Mouse (Mus musculus) forebrain, postnatal 0 days (tissue): Measurements from ENCODE around the gene Mab21l3. TPM values are rescaled to one million over a fixed set of nuclear protein-coding genes. Genes with fewer than 3 reads are reported as not detected.

Source experiments
- ATAC-seq: fragments of 200-750 bp; cut with Nextera tagmentation; 2 replicates; pipeline ENCODE4 v1.8.0; 2017; ENCODE audit warnings: mild to moderate bottlenecking, moderate library complexity
- DNase-seq: peaks from one replicate; pipeline ENCODE4 v3.0.0-alpha.2; 2015
- H3K27ac ChIP-seq: fragments of 300-500 bp; sonication (generic); 2 replicates; pipeline ENCODE4 v1.5.1; 2014; ENCODE audit warnings: low read depth, mild to moderate bottlenecking, antibody characterized with exemption, low read length, moderate library complexity, mixed read lengths
- H3K27me3 ChIP-seq: fragments of 300-500 bp; sonication (generic); 2 replicates; pipeline ENCODE4 v1.6.1; 2014; ENCODE audit warnings: mild to moderate bottlenecking, low read length, mixed read lengths; ENCODE audit not compliant: insufficient read depth
- H3K36me3 ChIP-seq: fragments of 300-500 bp; sonication (generic); 2 replicates; pipeline ENCODE4 v1.6.1; 2014; ENCODE audit warnings: mild to moderate bottlenecking, moderate library complexity; ENCODE audit not compliant: insufficient read depth
- H3K4me1 ChIP-seq: fragments of 300-500 bp; sonication (generic); 2 replicates; pipeline ENCODE4 v1.6.1; 2014; ENCODE audit warnings: antibody characterized with exemption; ENCODE audit not compliant: insufficient read depth
- H3K4me2 ChIP-seq: fragments of 300-500 bp; sonication (generic); 2 replicates; pipeline ENCODE4 v1.6.1; 2014; ENCODE audit warnings: low read depth, mild to moderate bottlenecking, moderate library complexity
- H3K4me3 ChIP-seq: fragments of 300-500 bp; sonication (generic); 2 replicates; pipeline ENCODE4 v1.5.1; 2014; ENCODE audit warnings: low read depth, low read length, mixed read lengths
- H3K9ac ChIP-seq: fragments of 300-500 bp; sonication (generic); 2 replicates; pipeline ENCODE4 v1.6.1; 2014; ENCODE audit warnings: mild to moderate bottlenecking
- H3K9me3 ChIP-seq: fragments of 300-500 bp; sonication (generic); 2 replicates; pipeline ENCODE4 v1.6.1; 2016; ENCODE audit warnings: low read length
- CTCF ChIP-seq: sonication (generic); IDR thresholded peaks from 2 replicates; pipeline ENCODE4 v1.5.1; 2016; ENCODE audit warnings: antibody characterized with exemption, control low read depth, low read depth
- WGBS: fragments of 180-500 bp; shearing (Covaris S2); extraction: QIAGEN DNeasy Blood & Tissue Kit; methylation state at CpG from one replicate; pipeline ENCODE4 v1.1.7; 2014; 5-methylcytosine and 5-hydroxymethylcytosine counted together
- polyA plus RNA-seq: library from polyadenylated mRNA; unstranded; fragments of >200 nt; fragmentation: Nextera tagmentation; extraction: Ambion mirVana; gene quantifications from 2 replicates; pipeline ENCODE4 v1.2.1, GENCODE M21; 2015
- total RNA-seq: library from RNA; depleted of rRNA; stranded (reverse); fragments of >200 nt; gene quantifications from 2 replicates; pipeline ENCODE4 v1.2.3, GENCODE M21; 2014

The Mab21l3 gene
- total and polyA plus RNA-seq, 2 experiments from 2014 or later, result 0.07 TPM; not detected in 1

- no peaks in the 10 kb centered on the region; the same call in 1 of the 2 replicates for H3K4me1 ChIP-seq
- TF ChIP-seq CTCF, result no peak
- no peak overlapping the region for H3K4me2 ChIP-seq
- DNase-seq (no peak), ATAC-seq (no peak)
- H3K4me3 ChIP-seq, result no peak overlapping the region
- no peak overlapping the region for H3K9ac ChIP-seq
- no peaks in the 10 kb centered on the region for H3K9me3 ChIP-seq
- H3K36me3 ChIP-seq, result no peaks in the 10 kb centered on the region
- WGBS, result 38% methylated on average over 11 of the region's 11 CpGs
- peaks cover 3% of the 10 kb centered on the region; the same call in 1 of the 2 replicates for H3K27me3 ChIP-seq
- H3K27ac ChIP-seq, result no peak overlapping the region
These were observed 43.7 kb downstream of the Mab21l3 start for GRCm38 (mm10) chr3:101804971-101805561.

GRCm38 (mm10) chr3:101804331-101804730 is 44.4 kb downstream of the Mab21l3 start:
- H3K27ac ChIP-seq, result no peak overlapping the region
- no peak for DNase-seq
- H3K4me2 ChIP-seq, result no peak overlapping the region
- H3K9ac ChIP-seq, result no peak overlapping the region
- ATAC-seq, result no peak
- H3K9me3 ChIP-seq, result no peaks in the 10 kb centered on the region
- H3K36me3 ChIP-seq, result no peaks in the 10 kb centered on the region
- H3K4me3 ChIP-seq, result no peak overlapping the region
- peaks cover 3% of the 10 kb centered on the region; the same call in 1 of the 2 replicates for H3K27me3 ChIP-seq
- H3K4me1 ChIP-seq, result no peaks in the 10 kb centered on the region; the same call in 1 of the 2 replicates
- TF ChIP-seq CTCF, result no peak
- 73% methylated on average over 6 of the region's 6 CpGs for WGBS

GRCm38 (mm10) chr3:101803764-101804163 is 45.0 kb downstream of the Mab21l3 start:
- no peaks in the 10 kb centered on the region for H3K9me3 ChIP-seq
- no peak for TF ChIP-seq CTCF
- H3K4me3 ChIP-seq, result no peak overlapping the region
- no peak overlapping the region for H3K9ac ChIP-seq
- DNase-seq, result no peak
- WGBS, result 79% methylated on average over 6 of the region's 6 CpGs
- no peak overlapping the region for H3K27ac ChIP-seq
- no peaks in the 10 kb centered on the region for H3K36me3 ChIP-seq
- H3K4me1 ChIP-seq, result no peaks in the 10 kb centered on the region; the same call in 1 of the 2 replicates
- H3K4me2 ChIP-seq, result no peak overlapping the region
- peaks cover 3% of the 10 kb centered on the region; the same call in 1 of the 2 replicates for H3K27me3 ChIP-seq
- ATAC-seq, result no peak

- Histone ChIP-seq H3K27ac (no peak overlapping the region), H3K9me3 (no peaks in the 10 kb centered on the region), H3K36me3 (no peaks in the 10 kb centered on the region), H3K4me3 (no peak overlapping the region), H3K4me2 (no peak overlapping the region), H3K9ac (no peak overlapping the region), H3K4me1 (no peaks in the 10 kb centered on the region; the same call in 1 of the 2 replicates), H3K27me3 (peaks cover 3% of the 10 kb centered on the region; the same call in 1 of the 2 replicates)
- 88% methylated on average over 6 of the region's 6 CpGs for WGBS
- no peak for DNase-seq
- no peak for ATAC-seq
- TF ChIP-seq CTCF, result no peak
These were observed 46.0 kb downstream of the Mab21l3 start for GRCm38 (mm10) chr3:101802746-101803145.

- H3K4me3 ChIP-seq, result no peak overlapping the region
- no peak for TF ChIP-seq CTCF
- H3K27me3 ChIP-seq, result peaks cover 3% of the 10 kb centered on the region; the same call in 1 of the 2 replicates
- no peaks in the 10 kb centered on the region for H3K9me3 ChIP-seq
- ATAC-seq (no peak), DNase-seq (no peak)
- no peaks in the 10 kb centered on the region for H3K4me1 ChIP-seq
- no peak overlapping the region for H3K4me2 ChIP-seq
- no peaks in the 10 kb centered on the region for H3K36me3 ChIP-seq
- 81% methylated on average over 11 of the region's 11 CpGs for WGBS
- no peak overlapping the region for H3K9ac ChIP-seq
- H3K27ac ChIP-seq, result no peak overlapping the region
These were observed 48.2 kb downstream of the Mab21l3 start for GRCm38 (mm10) chr3:101800596-101801018.

- no peak overlapping the region for H3K27ac ChIP-seq
These were observed 48.7 kb downstream of the Mab21l3 start for GRCm38 (mm10) chr3:101799852-101800595.

More at GRCm38 (mm10) chr3:101799852-101800595, 48.7 kb downstream of the Mab21l3 start:
- H3K9ac ChIP-seq, result no peak overlapping the region
- no peak overlapping the region for H3K4me2 ChIP-seq
- ATAC-seq (no peak), DNase-seq (no peak)
- H3K9me3 ChIP-seq, result no peaks in the 10 kb centered on the region
- no peaks in the 10 kb centered on the region for H3K4me1 ChIP-seq
- 81% methylated on average over 14 of the region's 14 CpGs for WGBS
- TF ChIP-seq CTCF, result no peak
- H3K4me3 ChIP-seq, result no peak overlapping the region
- no peaks in the 10 kb centered on the region for H3K36me3 ChIP-seq
- peaks cover 3% of the 10 kb centered on the region; the same call in 1 of the 2 replicates for H3K27me3 ChIP-seq
